Mouse (Mus musculus): ENCODE results near the gene Acads. TPM values are rescaled to one million over a fixed set of nuclear protein-coding genes. Genes with fewer than 3 reads are reported as not detected.

Gene Acads
- polyA plus RNA-seq, 1 experiment from 2014 or later, result 30.1 TPM

DNA sequence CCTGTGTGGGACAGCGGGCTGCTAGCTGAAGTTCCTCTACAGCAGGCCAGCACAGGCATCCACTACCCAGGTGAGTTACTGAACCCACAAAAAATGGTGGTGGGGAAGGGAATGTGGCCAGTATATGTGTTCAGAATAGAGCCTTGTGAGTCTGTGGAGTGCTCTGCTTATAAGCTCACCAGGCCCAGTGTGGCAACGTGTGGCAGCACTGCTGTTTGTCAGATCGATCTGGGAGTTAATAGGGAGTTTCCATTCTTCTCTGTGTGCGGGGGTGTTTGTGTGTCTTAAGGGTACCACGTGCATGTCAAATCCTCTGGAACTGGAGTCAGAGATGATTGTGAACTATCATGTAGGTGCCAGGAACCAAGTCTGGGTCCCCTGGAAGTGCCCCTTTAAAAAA lies 19.6 kb downstream of the Acads start:
- H3K27me3 ChIP-seq (ENCODE audit: control insufficient read depth, insufficient read depth, low read length), result no peaks in the 10 kb centered on the region
- H3K4me1 ChIP-seq (replicated peaks; ENCODE audit: control insufficient read depth, insufficient read depth, low read length), result no peaks in the 10 kb centered on the region
- DNase-seq (ENCODE audit: low spot score), result no peak
- H3K9me3 ChIP-seq (ENCODE audit: control insufficient read depth, low read length), result no peaks in the 10 kb centered on the region
- peaks cover 11% of the 10 kb centered on the region for H3K36me3 ChIP-seq (ENCODE audit: control insufficient read depth, insufficient read depth, low read length)
- no peak overlapping the region for H3K9ac ChIP-seq (ENCODE audit: low read length)
- WGBS, result 91% methylated on average over 5 of the region's 5 CpGs
- no peak overlapping the region for H3K4me2 ChIP-seq (ENCODE audit: low read depth, low read length, severe bottlenecking)
- ATAC-seq (replicated peaks; ENCODE audit: low FRiP score), result no peak
- no peak overlapping the region for H3K27ac ChIP-seq (ENCODE audit: low read depth, low read length)
- H3K4me3 ChIP-seq (ENCODE audit: low read depth, low read length), result no peak overlapping the region

DNA sequence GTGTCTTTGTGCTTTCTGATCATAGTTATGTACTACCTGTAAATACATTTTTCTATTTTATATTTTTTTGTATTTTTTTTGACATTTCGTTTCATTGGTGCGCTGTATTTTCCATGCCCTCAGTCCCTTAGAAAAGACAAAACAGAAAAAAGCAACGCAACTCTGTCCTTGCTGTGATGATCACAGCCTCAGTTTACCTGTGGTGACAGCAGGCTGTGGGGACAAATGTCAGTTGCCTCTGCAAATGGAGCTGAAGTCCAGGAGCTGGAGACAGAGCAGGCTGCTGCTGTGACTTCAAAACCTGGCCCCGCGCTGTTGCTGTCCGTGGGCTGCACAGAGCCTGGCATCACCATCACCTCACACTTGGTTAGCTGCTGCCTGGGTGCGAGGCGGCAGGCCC lies 21.0 kb downstream of the Acads start, which contains the start of gene Gm10401:
Gene Gm10401, minus strand, starts transcription at position 101 of the 400 bp plus-strand sequence.
- Histone ChIP-seq H3K27ac (ENCODE audit: low read depth, low read length) (no peak within 1 kb of the TSS), H3K4me2 (ENCODE audit: low read depth, low read length, severe bottlenecking) (no peak within 1 kb of the TSS), H3K27me3 (ENCODE audit: control insufficient read depth, insufficient read depth, low read length) (no peaks in the 10 kb centered on the region), H3K36me3 (ENCODE audit: control insufficient read depth, insufficient read depth, low read length) (peaks cover 11% of the 10 kb centered on the region), H3K9ac (ENCODE audit: low read length) (no peak within 1 kb of the TSS), H3K9me3 (ENCODE audit: control insufficient read depth, low read length) (no peaks in the 10 kb centered on the region), H3K4me3 (ENCODE audit: low read depth, low read length) (no peak within 1 kb of the TSS), H3K4me1 (replicated peaks; ENCODE audit: control insufficient read depth, insufficient read depth, low read length) (no peaks in the 10 kb centered on the region)
- DNase-seq (ENCODE audit: low spot score) (no peak), ATAC-seq (replicated peaks; ENCODE audit: low FRiP score) (no peak)
- WGBS, result 97% methylated on average over 8 of the region's 8 CpGs

DNA sequence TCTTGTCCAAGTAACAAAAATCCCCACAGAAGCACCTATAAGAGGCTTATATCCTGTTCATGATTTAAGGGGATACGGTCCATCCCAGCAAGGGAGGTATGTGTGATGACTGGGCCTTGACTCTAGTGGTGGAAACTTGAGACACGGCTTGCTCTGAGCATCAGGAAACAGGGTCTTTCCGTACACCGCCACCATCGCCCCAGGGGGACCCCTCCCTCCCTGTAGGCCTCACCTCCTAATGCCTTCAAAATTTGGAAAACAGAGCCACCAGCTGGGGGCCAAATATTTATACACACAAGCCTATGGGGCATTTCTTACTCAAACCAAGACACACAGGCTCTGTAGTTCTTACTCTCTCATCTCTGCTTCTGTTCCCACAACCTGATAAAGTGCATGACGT lies 27.4 kb downstream of the Acads start:
- no peak overlapping the region for H3K27ac ChIP-seq (ENCODE audit: low read depth, low read length)
- peaks cover 12% of the 10 kb centered on the region for H3K36me3 ChIP-seq (ENCODE audit: control insufficient read depth, insufficient read depth, low read length)
- H3K4me1 ChIP-seq (replicated peaks; ENCODE audit: control insufficient read depth, insufficient read depth, low read length), result no peaks in the 10 kb centered on the region
- ATAC-seq (replicated peaks; ENCODE audit: low FRiP score) (no peak), DNase-seq (ENCODE audit: low spot score) (no peak)
- WGBS, result 86% methylated on average over 6 of the region's 6 CpGs
- H3K4me2 ChIP-seq (ENCODE audit: low read depth, low read length, severe bottlenecking), result no peak overlapping the region
- H3K27me3 ChIP-seq (ENCODE audit: control insufficient read depth, insufficient read depth, low read length), result no peaks in the 10 kb centered on the region
- no peak overlapping the region for H3K4me3 ChIP-seq (ENCODE audit: low read depth, low read length)
- no peaks in the 10 kb centered on the region for H3K9me3 ChIP-seq (ENCODE audit: control insufficient read depth, low read length)
- H3K9ac ChIP-seq (ENCODE audit: low read length), result no peak overlapping the region

DNA sequence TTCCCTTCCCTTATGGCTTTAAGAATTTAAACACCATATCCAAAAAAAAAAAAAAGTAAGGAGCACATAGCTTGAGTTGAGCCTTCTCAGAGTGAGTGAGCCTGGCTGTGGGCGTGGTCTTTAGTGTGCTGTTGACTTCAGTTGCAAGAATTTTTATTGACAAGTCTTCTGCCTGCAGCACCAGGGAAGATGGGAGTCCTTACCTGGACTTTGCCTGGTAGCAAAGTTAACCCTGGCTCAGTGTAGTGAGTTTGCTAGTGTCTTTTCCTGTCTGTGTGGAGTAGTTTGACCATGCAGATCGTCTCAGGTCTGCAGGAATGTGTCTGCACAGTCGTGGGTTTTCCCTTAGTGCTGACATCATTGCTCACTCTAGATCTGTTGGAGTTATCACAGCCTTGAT lies 28.1 kb downstream of the Acads start:
- Histone ChIP-seq H3K9ac (ENCODE audit: low read length) (no peak overlapping the region), H3K27ac (ENCODE audit: low read depth, low read length) (no peak overlapping the region), H3K4me1 (replicated peaks; ENCODE audit: control insufficient read depth, insufficient read depth, low read length) (no peaks in the 10 kb centered on the region), H3K4me3 (ENCODE audit: low read depth, low read length) (no peak overlapping the region), H3K36me3 (ENCODE audit: control insufficient read depth, insufficient read depth, low read length) (peaks cover 9% of the 10 kb centered on the region; the same call in 1 of the 2 replicates), H3K4me2 (ENCODE audit: low read depth, low read length, severe bottlenecking) (no peak overlapping the region), H3K9me3 (ENCODE audit: control insufficient read depth, low read length) (no peaks in the 10 kb centered on the region), H3K27me3 (ENCODE audit: control insufficient read depth, insufficient read depth, low read length) (no peaks in the 10 kb centered on the region)
- no peak for ATAC-seq (replicated peaks; ENCODE audit: low FRiP score)
- WGBS, result 80% methylated on average over 3 of the region's 3 CpGs
- no peak for DNase-seq (ENCODE audit: low spot score)

DNA sequence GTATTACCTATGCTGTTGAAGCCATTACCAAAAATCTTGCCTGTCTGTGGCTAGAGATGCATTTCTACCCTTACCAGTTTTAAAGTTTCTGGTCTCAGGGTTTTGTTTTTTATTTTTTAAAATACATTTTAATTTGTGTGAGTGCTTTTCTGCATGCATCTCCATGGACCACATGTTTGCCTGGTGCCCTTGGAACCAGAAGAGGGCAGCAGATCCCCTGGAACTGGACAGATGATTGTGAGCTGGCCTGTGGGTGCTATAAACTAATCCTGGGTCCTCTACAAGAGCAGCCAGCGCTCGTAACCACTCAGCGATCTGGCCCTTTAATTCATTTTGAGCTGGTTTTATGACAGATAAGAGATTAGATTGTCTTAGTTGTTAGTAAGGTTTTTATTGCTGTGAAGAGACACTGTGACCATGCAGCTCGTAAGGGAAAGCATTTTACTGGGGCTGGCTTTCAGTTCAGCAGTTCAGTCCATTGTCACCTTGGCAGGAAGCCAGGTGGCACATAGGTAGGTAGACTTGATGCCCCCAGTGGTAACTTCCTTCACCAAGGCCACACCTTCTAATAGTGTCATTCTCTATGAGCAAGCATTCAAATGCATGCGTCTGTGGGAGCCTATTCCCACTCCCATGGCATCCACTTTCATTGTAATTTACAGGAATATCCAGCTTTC lies 29.4 kb downstream of the Acads start:
- DNase-seq (ENCODE audit: low spot score) (no peak), ATAC-seq (replicated peaks; ENCODE audit: low FRiP score) (no peak)
- WGBS, result 97% methylated on average over 5 of the region's 5 CpGs
- Histone ChIP-seq H3K27ac (ENCODE audit: low read depth, low read length) (no peak overlapping the region), H3K4me3 (ENCODE audit: low read depth, low read length) (no peak overlapping the region), H3K36me3 (ENCODE audit: control insufficient read depth, insufficient read depth, low read length) (peaks cover 6% of the 10 kb centered on the region; the same call in 1 of the 2 replicates), H3K27me3 (ENCODE audit: control insufficient read depth, insufficient read depth, low read length) (no peaks in the 10 kb centered on the region), H3K9me3 (ENCODE audit: control insufficient read depth, low read length) (no peaks in the 10 kb centered on the region), H3K4me2 (ENCODE audit: low read depth, low read length, severe bottlenecking) (no peak overlapping the region), H3K9ac (ENCODE audit: low read length) (no peak overlapping the region), H3K4me1 (replicated peaks; ENCODE audit: control insufficient read depth, insufficient read depth, low read length) (no peaks in the 10 kb centered on the region)

DNA sequence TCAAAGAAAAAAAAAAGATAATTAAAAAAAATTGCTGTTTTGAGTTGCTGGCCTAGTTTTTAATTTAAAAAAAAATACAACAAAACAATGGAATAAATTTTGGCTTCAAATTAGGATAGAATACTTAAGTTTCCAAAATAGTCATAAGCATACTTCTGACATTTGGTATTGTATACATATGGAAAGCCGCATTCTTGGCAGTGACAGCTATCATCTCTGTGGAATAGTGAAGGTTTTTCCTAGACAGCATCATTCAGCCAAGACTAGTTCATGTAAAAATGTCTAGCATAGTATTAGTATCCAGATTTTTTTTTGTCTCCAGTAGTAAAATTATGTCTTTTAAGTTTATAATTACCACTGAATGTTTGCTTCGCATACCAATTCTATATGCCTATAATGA lies 33.5 kb downstream of the Acads start:
- Histone ChIP-seq H3K9ac (ENCODE audit: low read length) (no peak overlapping the region), H3K4me3 (ENCODE audit: low read depth, low read length) (no peak overlapping the region), H3K27me3 (ENCODE audit: control insufficient read depth, insufficient read depth, low read length) (no peaks in the 10 kb centered on the region), H3K9me3 (ENCODE audit: control insufficient read depth, low read length) (no peaks in the 10 kb centered on the region), H3K36me3 (ENCODE audit: control insufficient read depth, insufficient read depth, low read length) (peaks cover 3% of the 10 kb centered on the region; the same call in 1 of the 2 replicates), H3K27ac (ENCODE audit: low read depth, low read length) (no peak overlapping the region), H3K4me2 (ENCODE audit: low read depth, low read length, severe bottlenecking) (no peak overlapping the region), H3K4me1 (replicated peaks; ENCODE audit: control insufficient read depth, insufficient read depth, low read length) (no peaks in the 10 kb centered on the region)
- DNase-seq (ENCODE audit: low spot score), result no peak
- WGBS, result 96% methylated on average over 2 of the region's 2 CpGs
- ATAC-seq (replicated peaks; ENCODE audit: low FRiP score), result no peak

- DNase-seq (ENCODE audit: low spot score), result no peak
- no peak overlapping the region for H3K9ac ChIP-seq (ENCODE audit: low read length)
- ATAC-seq (replicated peaks; ENCODE audit: low FRiP score), result no peak
- 90% methylated on average over 6 of the region's 6 CpGs for WGBS
- H3K36me3 ChIP-seq (ENCODE audit: control insufficient read depth, insufficient read depth, low read length), result no peaks in the 10 kb centered on the region; the same call in 1 of the 2 replicates
- no peak overlapping the region for H3K4me2 ChIP-seq (ENCODE audit: low read depth, low read length, severe bottlenecking)
- H3K4me3 ChIP-seq (ENCODE audit: low read depth, low read length), result no peak overlapping the region
- H3K4me1 ChIP-seq (replicated peaks; ENCODE audit: control insufficient read depth, insufficient read depth, low read length), result no peaks in the 10 kb centered on the region
- no peaks in the 10 kb centered on the region for H3K9me3 ChIP-seq (ENCODE audit: control insufficient read depth, low read length)
- no peak overlapping the region for H3K27ac ChIP-seq (ENCODE audit: low read depth, low read length)
- no peaks in the 10 kb centered on the region for H3K27me3 ChIP-seq (ENCODE audit: control insufficient read depth, insufficient read depth, low read length)
These were observed 35.7 kb downstream of the Acads start for GRCm38 (mm10) chr5:115083492-115083891.

DNA sequence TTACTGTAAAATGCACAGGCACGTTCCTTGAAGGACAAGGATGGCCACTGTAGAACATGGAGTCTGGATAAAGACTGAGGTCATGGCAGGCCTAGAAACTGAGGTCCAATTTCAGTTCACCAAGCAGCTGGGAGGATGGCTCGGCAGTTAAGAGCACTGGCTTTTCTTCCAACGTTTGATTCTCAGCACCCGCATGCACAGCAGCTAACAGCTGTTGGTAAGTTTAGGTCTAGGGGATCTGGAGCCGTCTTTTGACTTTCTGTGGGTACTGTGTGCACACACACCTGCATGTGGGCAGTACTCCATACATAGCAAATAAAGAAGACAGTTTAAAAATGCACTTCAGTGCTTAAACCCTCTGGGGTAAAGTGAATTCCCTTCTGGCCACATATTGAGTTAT lies 37.5 kb downstream of the Acads start:
- WGBS, result 86% methylated on average over 5 of the region's 5 CpGs
- Histone ChIP-seq H3K36me3 (ENCODE audit: control insufficient read depth, insufficient read depth, low read length) (no peaks in the 10 kb centered on the region; the same call in 1 of the 2 replicates), H3K27ac (ENCODE audit: low read depth, low read length) (no peak overlapping the region), H3K4me2 (ENCODE audit: low read depth, low read length, severe bottlenecking) (no peak overlapping the region), H3K9me3 (ENCODE audit: control insufficient read depth, low read length) (no peaks in the 10 kb centered on the region), H3K27me3 (ENCODE audit: control insufficient read depth, insufficient read depth, low read length) (no peaks in the 10 kb centered on the region), H3K9ac (ENCODE audit: low read length) (no peak overlapping the region), H3K4me3 (ENCODE audit: low read depth, low read length) (no peak overlapping the region), H3K4me1 (replicated peaks; ENCODE audit: control insufficient read depth, insufficient read depth, low read length) (no peaks in the 10 kb centered on the region)
- no peak for DNase-seq (ENCODE audit: low spot score)
- no peak for ATAC-seq (replicated peaks; ENCODE audit: low FRiP score)

Measured in forebrain, embryonic 11.5 days (tissue).